Mouse (Mus musculus): ENCODE results near the gene Dxo.

DNA sequence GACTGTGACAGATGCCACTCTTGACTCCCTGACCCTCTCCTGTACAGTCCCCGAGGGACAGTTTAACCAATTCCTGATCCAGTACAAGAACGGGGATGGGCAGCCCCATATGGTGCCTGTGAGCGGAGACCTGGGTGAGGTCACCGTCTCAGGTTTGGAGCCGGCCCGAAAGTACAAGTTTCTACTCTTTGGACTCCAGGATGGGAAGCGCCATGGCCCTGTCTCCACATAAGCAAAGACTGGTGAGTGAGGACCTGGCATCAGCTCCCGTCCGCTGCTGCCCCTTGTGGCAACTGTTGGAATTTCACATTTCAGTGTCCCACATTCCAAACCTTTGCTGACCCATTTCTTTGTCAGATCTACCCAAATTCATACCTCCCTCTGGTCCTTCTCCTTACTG lies 41.2 kb upstream of the Dxo start:
- TF ChIP-seq GATA1 (IDR thresholded peaks at IDR 0.05; ENCODE audit: borderline replicate concordance, low read length) (no peak), FLI1 (IDR thresholded peaks at IDR 0.05; ENCODE audit: low read length) (no peak)

All from megakaryocyte, embryonic 14.5 days (primary cell).